Mouse (Mus musculus) limb, embryonic 14.5 days (tissue): ENCODE measurements around the gene Mbnl1. TPM values are rescaled to one million over a fixed set of nuclear protein-coding genes. Genes with fewer than 3 reads are reported as not detected.
"Not testable (repeated sequence)": the region's sequence is repeated elsewhere in the genome, so short reads cannot be mapped to it uniquely, and the experiment has no call there.

Experiments used
- ATAC-seq: fragments of 200-750 bp; cut with Nextera tagmentation; 2 replicates; pipeline ENCODE4 v1.8.0; 2017; ENCODE audit warnings: low read depth, moderate number of reproducible peaks, moderate TSS enrichment; ENCODE audit not compliant: low FRiP score
- DNase-seq: peaks from one replicate; pipeline ENCODE4 v3.0.0-alpha.2; 2015; ENCODE audit warnings: low spot score
- H3K27ac ChIP-seq: fragments of 300-500 bp; sonication (generic); replicated peaks from 2 replicates; pipeline ENCODE4 v1.5.1; 2014; ENCODE audit warnings: low read depth, mild to moderate bottlenecking, low read length, moderate library complexity, mixed read lengths
- H3K27me3 ChIP-seq: fragments of 300-500 bp; sonication (generic); 2 replicates; pipeline ENCODE4 v1.6.1; 2014; ENCODE audit warnings: low read length, mixed read lengths; ENCODE audit not compliant: control insufficient read depth, insufficient read depth
- H3K36me3 ChIP-seq: fragments of 300-500 bp; sonication (generic); 2 replicates; pipeline ENCODE4 v1.6.1; 2014; ENCODE audit warnings: mild to moderate bottlenecking, low read length, moderate library complexity, mixed read lengths; ENCODE audit not compliant: control insufficient read depth, insufficient read depth
- H3K4me1 ChIP-seq: fragments of 300-500 bp; sonication (generic); 2 replicates; pipeline ENCODE4 v1.6.1; 2014; ENCODE audit warnings: antibody characterized with exemption, low read length, mixed read lengths; ENCODE audit not compliant: control insufficient read depth, insufficient read depth
- H3K4me2 ChIP-seq: fragments of 300-500 bp; sonication (generic); replicated peaks from 2 replicates; pipeline ENCODE4 v1.6.1; 2014; ENCODE audit warnings: low read depth, mild to moderate bottlenecking, low read length, moderate library complexity; ENCODE audit not compliant: severe bottlenecking
- H3K4me3 ChIP-seq: fragments of 300-500 bp; sonication (generic); replicated peaks from 2 replicates; pipeline ENCODE4 v1.5.1; 2014; ENCODE audit warnings: low read length
- H3K9ac ChIP-seq: fragments of 300-500 bp; sonication (generic); 2 replicates; pipeline ENCODE4 v1.6.1; 2014; ENCODE audit warnings: mild to moderate bottlenecking, low read depth, low read length, moderate library complexity; ENCODE audit not compliant: severe bottlenecking
- H3K9me3 ChIP-seq: fragments of 300-500 bp; sonication (generic); 2 replicates; pipeline ENCODE4 v1.6.1; 2016; ENCODE audit warnings: low read length; ENCODE audit not compliant: control insufficient read depth
- POLR2A ChIP-seq: fragments of 200-500 bp; IDR thresholded peaks from 2 replicates; pipeline ENCODE4 v1.8.0; 2012; ENCODE audit warnings: inconsistent platforms, mild to moderate bottlenecking, moderate library complexity, borderline replicate concordance; ENCODE audit not compliant: insufficient read depth, insufficient read length; ENCODE audit errors: extremely low read depth
- WGBS: fragments of 180-500 bp; shearing (Covaris S2); extraction: QIAGEN DNeasy Blood & Tissue Kit; methylation state at CpG from one replicate; pipeline ENCODE4 v1.1.7; 2014; 5-methylcytosine and 5-hydroxymethylcytosine counted together
- polyA plus RNA-seq, 2 experiments: library from polyadenylated mRNA; depleted of rRNA in 1 of 2; stranded (reverse) in 1 of 2; unstranded in 1 of 2; fragments of >200 nt; fragmentation: Nextera tagmentation in 1 of 2; extraction: Ambion mirVana in 1 of 2; gene quantifications; 2 replicates each; pipeline versions ENCODE4 v1.2.1 to v1.2.3; 2012 to 2014

Mbnl1 gene
- polyA plus RNA-seq, 2 experiments: 40.2 to 124 TPM

- no peaks in the 10 kb centered on the region for H3K4me1 ChIP-seq
- TF ChIP-seq POLR2A: no peak
- H3K4me3 ChIP-seq: no peak overlapping the region
- H3K9me3 ChIP-seq: no peaks in the 10 kb centered on the region
- no peak overlapping the region for H3K9ac ChIP-seq
- no peaks in the 10 kb centered on the region for H3K27me3 ChIP-seq
- no peaks in the 10 kb centered on the region for H3K36me3 ChIP-seq
- 75% methylated on average over 6 of the region's 6 CpGs for WGBS
- H3K4me2 ChIP-seq: no peak overlapping the region
- no peak overlapping the region for H3K27ac ChIP-seq
- ATAC-seq: no peak
- no peak for DNase-seq
Observed at GRCm38 (mm10) chr3:60461828-60462521, 10.7 kb upstream of the Mbnl1 start.

GRCm38 (mm10) chr3:60468667-60469066, 4.0 kb upstream of the Mbnl1 start:
- DNase-seq, H3K4me3 ChIP-seq, H3K36me3 ChIP-seq, ATAC-seq, H3K4me1 ChIP-seq, H3K9ac ChIP-seq, H3K27ac ChIP-seq, H3K9me3 ChIP-seq, H3K4me2 ChIP-seq, H3K27me3 ChIP-seq: not testable (repeated sequence)
- 79% methylated on average over 2 of the region's 3 CpGs for WGBS

- not testable (repeated sequence) for H3K4me3 ChIP-seq, H3K36me3 ChIP-seq, H3K4me1 ChIP-seq, ATAC-seq, H3K27ac ChIP-seq, H3K9ac ChIP-seq, H3K27me3 ChIP-seq, H3K9me3 ChIP-seq, H3K4me2 ChIP-seq, DNase-seq
- WGBS: 69% methylated on average over 1 of the region's 3 CpGs
Observed at GRCm38 (mm10) chr3:60469170-60469805, 3.3 kb upstream of the Mbnl1 start.

- Histone ChIP-seq H3K4me2 (no peak overlapping the region), H3K9me3 (no peaks in the 10 kb centered on the region), H3K4me3 (no peak overlapping the region), H3K27ac (no peak overlapping the region), H3K9ac (no peak overlapping the region), H3K4me1 (no peaks in the 10 kb centered on the region), H3K36me3 (no peaks in the 10 kb centered on the region), H3K27me3 (no peaks in the 10 kb centered on the region)
- no peak for TF ChIP-seq POLR2A
- no peak for DNase-seq
- 88% methylated on average over 2 of the region's 2 CpGs for WGBS
- no peak for ATAC-seq
Observed at GRCm38 (mm10) chr3:60472011-60472680, 484 bp upstream of the Mbnl1 start.

GRCm38 (mm10) chr3:60473861-60474653, 1.4 kb downstream of the Mbnl1 start:
- no peak overlapping the region for H3K4me2 ChIP-seq
- no peak overlapping the region for H3K4me3 ChIP-seq
- no peaks in the 10 kb centered on the region for H3K4me1 ChIP-seq
- no peaks in the 10 kb centered on the region for H3K9me3 ChIP-seq
- ATAC-seq (no peak), DNase-seq (no peak)
- no peak for TF ChIP-seq POLR2A
- no peaks in the 10 kb centered on the region for H3K27me3 ChIP-seq
- no peak overlapping the region for H3K27ac ChIP-seq
- H3K36me3 ChIP-seq: no peaks in the 10 kb centered on the region
- H3K9ac ChIP-seq: no peak overlapping the region
- WGBS: 89% methylated on average over 11 of the region's 11 CpGs
